Mouse (Mus musculus): ENCODE results near the gene Dpp9. TPM values are rescaled to one million over a fixed set of nuclear protein-coding genes. Genes with fewer than 3 reads are reported as not detected.

The Dpp9 gene
- polyA plus RNA-seq, 1 experiment, result 28.8 TPM

GRCm38 (mm10) chr17:56148790-56149618, 69.7 kb downstream of the Dpp9 start:
- TF ChIP-seq POLR2A (IDR thresholded peaks at IDR 0.05; ENCODE audit: low read depth, low read length) (no peak), CTCF (IDR thresholded peaks at IDR 0.05; ENCODE audit: borderline replicate concordance, insufficient read depth, low read length) (no peak)
- Histone ChIP-seq H3K4me1 (ENCODE audit: control insufficient read depth, insufficient read depth, low read length) (no peaks in the 10 kb centered on the region), H3K4me3 (ENCODE audit: insufficient read depth, low read length) (no peak overlapping the region), H3K27ac (ENCODE audit: insufficient read depth, low read length) (no peak overlapping the region)

DNA sequence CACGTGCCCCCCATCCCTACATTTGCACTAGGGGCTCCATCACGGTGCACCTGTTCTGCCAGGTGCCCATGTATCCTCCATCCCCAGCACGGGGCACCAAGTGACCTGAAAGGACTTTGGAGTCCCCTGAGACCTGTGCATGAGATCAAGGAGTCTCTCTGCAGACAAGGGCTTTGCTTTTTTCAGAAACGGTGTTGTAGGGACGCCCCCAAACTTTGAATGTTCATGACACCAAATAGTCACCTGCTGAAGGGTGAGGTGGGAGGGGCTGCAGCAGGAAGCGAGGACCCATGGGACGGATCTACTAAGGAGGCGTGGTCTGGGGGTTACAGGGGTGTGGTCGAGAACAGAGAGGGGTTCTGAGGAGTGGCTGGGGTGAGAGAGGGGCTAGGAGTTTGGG, 70.4 kb downstream of the Dpp9 start:
- TF ChIP-seq CTCF (IDR thresholded peaks at IDR 0.05; ENCODE audit: borderline replicate concordance, insufficient read depth, low read length) (no peak), POLR2A (IDR thresholded peaks at IDR 0.05; ENCODE audit: low read depth, low read length) (no peak)
- Histone ChIP-seq H3K27ac (ENCODE audit: insufficient read depth, low read length) (no peak overlapping the region), H3K4me1 (ENCODE audit: control insufficient read depth, insufficient read depth, low read length) (no peaks in the 10 kb centered on the region), H3K4me3 (ENCODE audit: insufficient read depth, low read length) (no peak overlapping the region)

GRCm38 (mm10) chr17:56147420-56147819, 71.3 kb downstream of the Dpp9 start:
- no peak overlapping the region for H3K4me3 ChIP-seq (ENCODE audit: insufficient read depth, low read length)
- TF ChIP-seq CTCF (IDR thresholded peaks at IDR 0.05; ENCODE audit: borderline replicate concordance, insufficient read depth, low read length) (no peak), POLR2A (IDR thresholded peaks at IDR 0.05; ENCODE audit: low read depth, low read length) (no peak)
- no peak overlapping the region for H3K27ac ChIP-seq (ENCODE audit: insufficient read depth, low read length)
- no peaks in the 10 kb centered on the region for H3K4me1 ChIP-seq (ENCODE audit: control insufficient read depth, insufficient read depth, low read length)

DNA sequence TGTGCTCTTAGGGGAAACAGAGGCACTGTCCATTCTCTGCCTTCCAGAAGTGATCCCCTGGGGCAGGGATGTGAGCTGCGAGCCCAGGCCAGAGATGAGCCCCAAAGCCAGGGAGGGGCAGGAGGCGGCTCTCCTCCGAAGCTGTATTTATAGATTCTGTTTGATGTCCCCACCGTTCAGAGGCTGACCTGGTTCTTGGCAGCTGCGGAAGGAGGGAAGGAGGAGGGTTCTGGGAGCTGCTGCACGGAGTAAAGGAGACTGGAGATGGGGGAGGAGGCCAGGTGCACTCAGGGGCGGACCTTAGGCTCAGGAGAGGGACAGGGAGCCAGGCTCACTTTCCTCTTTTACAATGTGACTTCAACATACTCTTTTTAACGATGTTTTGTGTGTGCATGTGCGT, 72.6 kb downstream of the Dpp9 start:
- Histone ChIP-seq H3K4me1 (ENCODE audit: control insufficient read depth, insufficient read depth, low read length) (no peaks in the 10 kb centered on the region), H3K27ac (ENCODE audit: insufficient read depth, low read length) (no peak overlapping the region), H3K4me3 (ENCODE audit: insufficient read depth, low read length) (no peak overlapping the region)
- no peak for TF ChIP-seq CTCF (IDR thresholded peaks at IDR 0.05; ENCODE audit: borderline replicate concordance, insufficient read depth, low read length)
- TF ChIP-seq POLR2A (IDR thresholded peaks at IDR 0.05; ENCODE audit: low read depth, low read length), result no peak

- TF ChIP-seq POLR2A (IDR thresholded peaks at IDR 0.05; ENCODE audit: low read depth, low read length) (no peak), CTCF (IDR thresholded peaks at IDR 0.05; ENCODE audit: borderline replicate concordance, insufficient read depth, low read length) (no peak)
Observed at GRCm38 (mm10) chr17:56144546-56144945, 74.2 kb downstream of the Dpp9 start.

GRCm38 (mm10) chr17:56141702-56142605, 76.8 kb downstream of the Dpp9 start:
- H3K4me3 ChIP-seq (ENCODE audit: insufficient read depth, low read length), result no peak overlapping the region
- TF ChIP-seq POLR2A (IDR thresholded peaks at IDR 0.05; ENCODE audit: low read depth, low read length) (no peak), CTCF (IDR thresholded peaks at IDR 0.05; ENCODE audit: borderline replicate concordance, insufficient read depth, low read length) (no peak)

More at GRCm38 (mm10) chr17:56144546-56144945, 74.2 kb downstream of the Dpp9 start:
- Histone ChIP-seq H3K27ac (ENCODE audit: insufficient read depth, low read length) (no peak overlapping the region), H3K4me1 (ENCODE audit: control insufficient read depth, insufficient read depth, low read length) (no peaks in the 10 kb centered on the region), H3K4me3 (ENCODE audit: insufficient read depth, low read length) (no peak overlapping the region)

GRCm38 (mm10) chr17:56139858-56140595, 78.7 kb downstream of the Dpp9 start, which contains the start of gene Sema6b:
Gene Sema6b, minus strand, starts transcription at chr17:56140343.
- H3K27ac ChIP-seq (ENCODE audit: insufficient read depth, low read length), result no peak within 1 kb of the TSS
- H3K4me3 ChIP-seq (ENCODE audit: insufficient read depth, low read length), result peak within 1 kb of the TSS; percentile 53

More at GRCm38 (mm10) chr17:56141702-56142605, 76.8 kb downstream of the Dpp9 start:
- Histone ChIP-seq H3K4me1 (ENCODE audit: control insufficient read depth, insufficient read depth, low read length) (no peaks in the 10 kb centered on the region), H3K27ac (ENCODE audit: insufficient read depth, low read length) (no peak overlapping the region)

GRCm38 (mm10) chr17:56139355-56139754, 79.3 kb downstream of the Dpp9 start:
- no peak overlapping the region; the same call in 1 of the 2 replicates for H3K4me3 ChIP-seq (ENCODE audit: insufficient read depth, low read length)
- H3K4me1 ChIP-seq (ENCODE audit: control insufficient read depth, insufficient read depth, low read length), result peaks cover 2% of the 10 kb centered on the region; the same call in 1 of the 2 replicates
- H3K27ac ChIP-seq (ENCODE audit: insufficient read depth, low read length), result no peak overlapping the region
- TF ChIP-seq CTCF (IDR thresholded peaks at IDR 0.05; ENCODE audit: borderline replicate concordance, insufficient read depth, low read length) (no peak), POLR2A (IDR thresholded peaks at IDR 0.05; ENCODE audit: low read depth, low read length) (no peak)

More at GRCm38 (mm10) chr17:56139858-56140595, 78.7 kb downstream of the Dpp9 start, which contains the start of gene Sema6b:
- no peaks in the 10 kb centered on the region for H3K4me1 ChIP-seq (ENCODE audit: control insufficient read depth, insufficient read depth, low read length)
- TF ChIP-seq CTCF (IDR thresholded peaks at IDR 0.05; ENCODE audit: borderline replicate concordance, insufficient read depth, low read length), result no peak; the same call in 1 of the 2 replicates
- TF ChIP-seq POLR2A (IDR thresholded peaks at IDR 0.05; ENCODE audit: low read depth, low read length), result no peak

Measured in embryonic fibroblast, embryonic 13.5 days (primary cell).